Mouse (Mus musculus) frontal cortex, postnatal 14 days (tissue): ENCODE measurements at regions not wholly inside any gene's neighbourhood (a gene's known extent, or its start where the extent isn't known, plus 50 kb on each side); places are given as distances from the start of the nearest gene placed in this dataset.

Source experiments
- DNase-seq, 2 experiments: peaks; one replicate each; pipeline ENCODE4 v3.0.0; 2022; ENCODE audit warnings: low spot score in 2 of 2

DNA sequence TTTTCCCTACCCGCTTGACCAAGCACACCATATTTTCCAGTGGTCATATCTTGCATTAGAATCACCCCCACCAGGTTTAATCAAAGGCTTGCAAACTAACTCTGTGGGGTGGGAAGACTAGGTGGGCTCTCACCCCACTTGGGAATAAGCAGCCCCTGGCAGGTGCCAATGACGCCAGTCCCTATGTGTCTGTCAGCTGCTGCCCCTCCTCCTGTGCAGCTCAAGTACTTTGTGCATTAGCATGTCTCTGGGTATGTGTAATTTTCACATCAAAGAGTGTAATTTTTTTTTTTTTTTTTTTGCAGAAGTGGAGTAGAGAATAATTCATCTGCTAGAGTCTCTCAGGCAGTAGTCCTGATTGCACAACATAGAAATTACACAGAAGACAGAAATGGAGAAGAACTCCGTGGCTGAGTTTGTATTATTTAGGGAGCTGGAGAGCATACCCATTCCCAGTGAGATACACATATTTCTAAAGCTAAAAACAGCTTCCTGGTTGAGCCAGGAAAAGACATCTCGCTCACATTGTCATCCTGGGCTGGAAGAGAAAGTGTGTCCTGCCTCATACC, 186.6 kb downstream of the Rybp start:
- no peak for DNase-seq

DNA sequence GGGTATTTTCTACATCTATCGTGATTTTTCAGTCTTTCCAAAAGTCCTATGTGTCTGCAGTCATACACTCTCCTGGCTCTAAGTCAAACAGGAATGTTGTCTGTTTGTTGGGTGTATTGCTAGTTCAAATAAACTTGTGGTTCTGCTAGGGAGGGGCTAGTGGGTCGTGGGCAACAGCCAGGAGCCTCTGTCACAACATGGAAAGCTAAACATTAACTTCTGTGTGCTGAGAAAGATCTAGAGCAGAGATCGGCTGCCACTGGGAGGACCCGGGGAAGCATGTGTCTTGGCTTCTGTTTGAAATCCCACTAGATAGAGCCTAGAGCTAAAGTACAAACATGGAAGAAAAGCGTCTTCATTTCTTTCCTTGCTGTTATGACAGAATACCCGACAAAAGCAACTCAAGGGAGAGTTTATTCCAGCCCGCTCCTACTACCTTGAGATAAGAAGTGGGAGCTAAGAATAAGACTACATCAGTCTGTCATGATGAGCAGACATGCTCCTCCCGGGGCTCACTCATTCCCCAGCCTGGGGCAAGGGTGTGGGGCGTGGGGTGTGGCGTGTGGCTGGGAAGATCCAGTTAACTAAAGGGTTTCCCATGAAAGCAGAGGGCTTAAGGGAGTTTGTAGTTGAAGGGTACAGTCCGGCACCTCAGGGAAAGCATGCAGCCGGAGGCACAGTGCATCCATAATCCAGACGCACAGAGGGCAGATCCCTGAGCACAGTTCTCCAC, 190.7 kb downstream of the Rybp start:
- DNase-seq, result no peak

- DNase-seq, result no peak
Observed at GRCm38 (mm10) chr6:100094653-100095217, 192.6 kb downstream of the Rybp start.

- DNase-seq, result no peak
Observed at GRCm38 (mm10) chr6:100092870-100093269, 194.4 kb downstream of the Rybp start.

- no peak for DNase-seq
Observed at GRCm38 (mm10) chr6:100091815-100092214, 195.5 kb downstream of the Rybp start.

GRCm38 (mm10) chr6:100088576-100088975, 198.7 kb downstream of the Rybp start:
- no peak for DNase-seq

DNA sequence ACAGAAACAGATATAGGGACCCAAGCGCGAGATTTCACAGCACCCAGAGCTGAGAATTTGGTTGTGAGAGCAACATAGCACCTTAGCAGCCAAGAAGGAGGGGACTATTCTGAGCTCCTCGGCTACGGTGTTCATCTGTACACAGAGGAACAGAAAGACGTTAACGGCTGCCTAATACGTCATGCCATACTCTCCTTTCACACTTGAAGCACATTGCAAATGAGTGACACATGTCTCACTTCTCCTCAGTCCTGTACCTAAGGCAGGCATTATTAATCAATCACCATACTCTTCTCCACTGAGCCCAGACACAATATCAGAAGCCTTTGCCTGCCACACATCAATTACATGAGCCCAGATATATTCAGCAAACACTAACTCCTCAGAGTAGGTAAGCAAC, 200.5 kb downstream of the Rybp start:
- no peak for DNase-seq

- no peak for DNase-seq
Observed at GRCm38 (mm10) chr6:100085981-100086380, 201.3 kb downstream of the Rybp start.

DNA sequence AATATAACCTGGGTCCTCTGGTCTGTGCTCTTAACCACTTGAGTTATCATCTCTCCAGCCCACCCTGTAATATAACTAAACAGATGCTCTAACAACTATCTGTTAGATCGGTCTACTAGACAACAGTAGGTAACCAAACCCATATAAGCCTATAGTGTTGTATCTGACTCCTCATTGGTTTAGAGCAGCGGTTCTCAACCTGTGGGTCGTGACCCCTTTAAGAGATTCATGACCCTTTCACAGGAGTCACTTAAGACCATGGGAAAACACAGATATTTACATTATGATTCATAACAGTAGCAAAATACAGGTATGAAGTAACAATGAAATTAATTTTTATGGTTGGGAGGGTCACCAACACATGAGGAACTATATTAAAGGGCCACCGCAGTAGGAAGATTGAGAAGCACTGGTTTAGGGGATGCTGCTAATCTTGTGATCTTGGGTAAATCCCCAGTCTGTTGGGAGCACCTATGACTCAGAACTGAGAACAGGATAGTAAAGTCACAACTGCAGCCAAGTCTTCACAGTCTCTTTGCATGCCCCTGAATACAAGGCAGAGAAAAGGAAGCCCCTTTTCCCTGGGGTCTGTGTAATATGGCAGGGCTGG, 203.3 kb downstream of the Rybp start:
- DNase-seq, result no peak

DNA sequence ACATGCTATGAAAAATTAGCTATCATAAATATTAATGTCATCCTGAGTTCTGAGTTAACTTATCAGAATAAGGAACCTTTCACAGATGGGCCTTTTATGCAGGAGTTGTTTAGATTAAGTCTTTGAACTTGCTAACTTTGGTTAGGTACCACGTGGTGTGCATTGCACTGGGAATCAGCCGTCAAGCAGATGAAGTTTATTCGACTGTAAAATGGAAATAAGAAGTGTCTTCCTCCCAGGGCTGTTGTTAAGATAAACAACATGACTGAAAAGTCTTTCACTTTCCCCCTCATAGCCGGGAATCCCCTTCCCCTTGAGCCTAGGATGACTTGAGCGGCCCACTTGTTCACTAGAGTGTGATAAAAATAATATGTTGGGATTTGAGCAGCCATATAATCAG, 204.2 kb downstream of the Rybp start:
- no peak for DNase-seq

GRCm38 (mm10) chr6:100074672-100075335, 212.5 kb downstream of the Rybp start:
- no peak for DNase-seq

GRCm38 (mm10) chr6:100072261-100072968, 214.9 kb downstream of the Rybp start:
- no peak for DNase-seq

DNA sequence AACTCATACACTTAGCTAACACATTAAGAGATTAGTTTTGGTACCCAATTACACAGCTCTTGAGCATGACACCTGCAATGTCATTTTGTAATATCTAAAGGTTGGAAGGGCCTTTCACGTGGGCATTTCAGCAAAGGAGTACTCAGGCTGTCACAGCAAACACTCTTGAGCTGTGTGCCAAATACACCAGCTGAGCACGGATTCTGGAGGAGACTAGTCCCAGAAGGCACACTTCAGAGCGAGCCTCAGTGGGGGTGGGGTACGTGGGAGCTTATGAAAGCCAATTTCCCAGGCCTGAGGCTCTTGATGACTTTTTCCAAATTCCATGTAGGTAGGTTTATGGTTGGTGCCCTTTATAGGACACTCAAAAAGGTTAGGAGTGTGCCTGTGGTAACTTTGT, 218.1 kb downstream of the Rybp start:
- no peak for DNase-seq

GRCm38 (mm10) chr6:100067273-100067672, 220.0 kb downstream of the Rybp start:
- DNase-seq, result no peak

DNA sequence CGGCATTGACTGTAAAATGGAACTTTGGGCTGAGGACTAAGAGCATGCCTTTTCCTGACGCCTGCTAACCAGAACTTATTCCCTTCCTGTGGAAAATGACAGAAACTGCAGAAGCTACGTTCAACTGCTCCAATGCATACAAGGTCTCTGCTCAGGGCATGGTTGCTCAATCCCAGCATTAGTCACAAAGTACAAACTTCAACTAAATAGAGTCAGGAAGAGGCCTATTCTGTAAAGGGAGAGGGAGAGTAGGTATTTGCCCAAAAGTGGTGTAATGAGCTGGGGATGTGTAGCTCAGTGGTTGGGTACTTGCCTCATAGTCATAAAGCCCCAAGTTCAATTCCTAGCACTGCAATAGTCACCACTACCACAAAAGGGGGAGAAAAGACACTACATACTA, 221.7 kb downstream of the Rybp start:
- DNase-seq, result no peak

DNA sequence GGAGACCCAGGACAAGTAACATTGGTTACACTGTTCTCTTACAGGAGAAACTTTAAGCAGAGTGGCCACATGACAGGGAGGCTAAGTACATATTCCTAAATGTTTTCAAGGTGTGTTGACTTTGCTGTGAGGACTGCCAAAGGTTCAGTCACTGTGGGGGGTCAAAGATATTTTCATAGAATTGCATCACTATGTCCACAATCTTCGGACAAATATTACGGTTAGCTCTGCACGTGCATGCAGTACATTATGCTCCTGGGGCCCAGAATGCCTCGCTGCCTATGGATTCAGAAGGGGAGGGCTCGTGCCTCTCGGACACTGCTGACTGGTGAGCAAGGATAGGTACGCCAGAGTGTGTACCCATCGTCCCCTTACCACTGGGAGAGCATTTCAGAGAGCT, 224.3 kb downstream of the Rybp start:
- no peak for DNase-seq

DNA sequence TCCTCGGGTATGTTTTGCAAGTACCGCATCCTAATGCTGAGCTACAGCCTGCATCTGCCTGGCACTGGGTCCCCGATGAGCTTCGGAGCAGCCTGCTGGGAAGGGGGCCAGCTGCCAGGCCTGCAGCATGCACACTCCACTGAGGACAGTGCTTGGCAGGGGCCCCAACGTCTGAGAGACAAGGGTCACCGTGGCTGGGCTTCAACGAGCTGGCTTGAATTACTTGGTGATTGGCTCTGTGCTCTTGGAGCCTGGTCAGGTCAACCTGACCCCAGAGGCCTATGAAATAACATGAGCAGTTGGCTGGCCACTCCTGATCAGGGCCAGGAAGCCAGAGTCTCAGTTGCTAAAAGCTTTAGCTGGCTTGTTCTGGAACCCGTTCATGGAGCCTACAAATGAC, 227.5 kb downstream of the Rybp start:
- peak; percentile 55 to 61 for DNase-seq

DNA sequence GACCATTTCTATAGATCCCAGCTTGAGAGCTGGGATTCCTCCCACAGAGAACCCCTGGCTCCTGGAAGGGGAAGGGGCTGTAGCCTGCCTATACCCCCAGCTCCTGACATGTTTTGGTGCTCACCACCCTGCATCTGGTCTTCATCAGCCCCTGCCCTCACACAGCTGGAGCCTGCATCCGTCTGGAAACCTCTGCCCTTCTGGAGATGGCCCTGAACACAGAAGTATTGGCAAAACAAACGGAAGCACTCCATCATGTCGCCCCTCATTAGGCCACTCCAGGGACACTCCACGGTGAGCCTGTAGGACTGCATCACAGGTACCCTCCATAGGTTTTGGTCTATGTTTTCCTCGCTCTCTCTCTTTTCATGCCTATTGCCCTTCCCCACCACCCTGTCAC, 231.3 kb downstream of the Rybp start:
- no peak for DNase-seq

DNA sequence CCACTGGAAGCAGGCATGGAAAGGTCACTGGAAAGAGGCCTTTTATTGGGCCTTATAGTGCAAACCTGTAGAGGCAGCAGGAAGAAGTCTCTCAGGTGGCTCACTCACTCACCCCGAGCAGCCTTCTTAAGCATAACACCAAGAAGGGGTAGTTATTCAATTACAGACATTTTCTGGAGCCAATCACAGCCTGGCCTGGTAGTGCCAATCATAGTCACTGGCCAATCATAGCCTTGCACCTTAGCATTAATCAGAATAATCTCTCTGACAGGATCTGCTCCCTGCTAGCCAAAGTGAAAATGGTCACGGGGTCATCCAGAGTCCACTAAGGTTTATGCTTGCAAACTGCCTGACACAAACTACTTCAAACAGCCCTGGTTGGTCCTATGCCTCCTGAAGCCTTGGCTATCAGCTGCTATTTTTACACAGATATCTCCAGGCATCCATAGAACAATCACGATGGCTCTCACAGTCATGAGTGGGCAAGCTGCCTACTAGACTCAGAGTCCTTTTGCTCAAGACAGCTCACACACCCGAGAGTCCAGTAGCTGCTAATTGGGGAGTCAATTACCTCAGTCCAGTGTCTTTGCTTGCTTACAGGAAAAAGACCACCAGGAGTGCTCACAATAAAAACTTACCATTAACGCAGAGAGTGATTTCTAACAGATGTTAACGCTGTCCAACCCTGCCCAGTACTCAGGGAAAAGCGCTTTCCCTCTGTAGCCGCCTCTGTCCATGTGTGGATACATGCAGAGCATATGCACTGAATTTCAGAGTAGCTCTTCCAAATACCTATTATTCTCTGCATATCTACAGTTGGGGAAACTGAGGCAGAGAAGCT, 234.1 kb downstream of the Rybp start:
- DNase-seq, result no peak

GRCm38 (mm10) chr6:100052406-100052805, 234.9 kb downstream of the Rybp start:
- DNase-seq, result no peak

DNA sequence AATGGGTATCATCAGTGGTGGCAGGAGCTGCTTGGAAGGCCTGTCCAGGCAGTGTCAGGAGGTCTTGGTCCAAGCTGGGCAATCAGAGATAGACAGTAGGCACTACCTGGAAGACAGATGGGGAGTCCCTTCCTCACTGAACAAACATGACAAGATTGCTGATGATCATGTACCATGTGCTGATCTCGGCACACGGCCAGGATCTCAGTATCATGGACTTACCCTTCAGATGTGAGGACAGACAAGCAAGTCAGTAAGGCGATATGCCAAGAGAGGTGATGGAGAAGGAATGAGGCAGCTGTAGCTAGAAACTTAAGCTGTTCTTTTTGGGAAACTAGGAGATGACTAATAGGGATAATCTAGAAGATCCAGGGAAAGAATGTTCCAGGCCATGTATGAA, 238.2 kb downstream of the Rybp start:
- DNase-seq, result no peak
